In the genomic region with DNA sequence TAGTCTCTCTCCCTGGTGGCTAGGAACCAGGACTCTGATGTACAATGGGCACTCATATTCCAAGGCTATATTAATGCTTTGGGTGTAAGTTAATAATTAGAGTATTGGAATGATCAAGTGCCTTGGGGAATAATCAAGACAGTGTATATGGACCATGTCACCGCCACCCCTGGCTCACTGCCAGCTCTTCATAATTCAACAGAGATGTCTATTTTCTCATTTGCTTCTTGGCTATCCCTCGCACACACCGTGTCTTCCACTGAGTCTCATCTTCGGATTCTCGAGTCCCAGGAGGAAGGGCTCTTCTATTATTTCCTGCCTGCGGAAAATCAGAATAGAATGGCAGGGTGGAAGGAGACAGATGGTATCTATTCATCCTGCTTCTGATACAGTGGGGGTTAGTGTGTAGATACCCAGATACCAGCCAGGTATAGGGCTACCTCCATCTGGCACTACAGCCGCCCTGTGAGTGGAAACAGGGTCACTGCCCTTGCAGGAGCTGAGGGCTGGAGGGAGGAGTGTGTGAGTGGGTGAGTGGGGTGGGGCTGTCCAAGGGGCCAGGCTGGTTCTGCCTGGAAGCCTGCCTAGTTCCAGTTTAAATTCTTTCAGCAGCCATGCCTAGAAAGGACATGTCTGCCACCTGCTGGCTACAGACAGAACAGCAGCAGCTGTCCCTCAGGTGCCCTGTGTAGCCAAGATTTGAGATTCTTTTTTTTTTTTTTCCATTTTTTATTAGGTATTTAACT, we compare ENCODE assay signal across 7 mouse cellular contexts. TPM values are rescaled to one million over a fixed set of nuclear protein-coding genes. Genes with fewer than 3 reads are reported as not detected.
DNase-seq lines count a peak whose midpoint lies in the region; ATAC-seq and TF ChIP-seq lines count a peak whose summit lies in the region.

No protein-coding gene starts in this region.

- H3K9ac ChIP-seq in embryonic facial prominence, embryonic 12.5 days: no peak overlapping the region
- no peak overlapping the region for H3K9ac ChIP-seq in limb, embryonic 12.5 days (replicated peaks)
- H3K9ac ChIP-seq in midbrain, embryonic 15.5 days: no peak overlapping the region

- no peak overlapping the region for H3K27ac ChIP-seq in embryonic facial prominence, embryonic 12.5 days
- no peak overlapping the region for H3K27ac ChIP-seq in kidney, adult 2 months (ENCODE audit: insufficient read depth, low read depth, low read length)
- no peak overlapping the region for H3K27ac ChIP-seq in limb, embryonic 12.5 days
- peak overlapping the region; percentile 48; the same call in 1 of the 2 replicates for H3K27ac ChIP-seq in midbrain, embryonic 15.5 days
- H3K27ac ChIP-seq in spleen, adult 2 months (ENCODE audit: insufficient read depth, low read length): no peak overlapping the region

- no peak overlapping the region for H3K4me3 ChIP-seq in embryonic facial prominence, embryonic 12.5 days
- H3K4me3 ChIP-seq in kidney, adult 2 months (ENCODE audit: insufficient read depth, low read depth, low read length): no peak overlapping the region
- no peak overlapping the region for H3K4me3 ChIP-seq in limb, embryonic 12.5 days (replicated peaks)
- no peak overlapping the region for H3K4me3 ChIP-seq in midbrain, embryonic 15.5 days
- no peak overlapping the region for H3K4me3 ChIP-seq in spleen, adult 2 months (ENCODE audit: extremely low read depth, insufficient read depth, insufficient read length)

- no peak for TF ChIP-seq POLR2A in kidney, adult 2 months (IDR thresholded peaks at IDR 0.05; ENCODE audit: low read depth, low read length)
- no peak for TF ChIP-seq POLR2A in spleen, adult 2 months (IDR thresholded peaks at IDR 0.05; ENCODE audit: low read depth, low read length)

- H3K4me2 ChIP-seq in embryonic facial prominence, embryonic 12.5 days (replicated peaks): no peak overlapping the region
- H3K4me2 ChIP-seq in limb, embryonic 12.5 days: no peak overlapping the region
- no peak overlapping the region for H3K4me2 ChIP-seq in midbrain, embryonic 15.5 days

- peaks cover 13% of the 10 kb centered on the region for H3K4me1 ChIP-seq in embryonic facial prominence, embryonic 12.5 days
- peaks cover 4% of the 10 kb centered on the region; the same call in 1 of the 2 replicates for H3K4me1 ChIP-seq in kidney, adult 2 months (ENCODE audit: control insufficient read depth, insufficient read depth, low read length)
- H3K4me1 ChIP-seq in limb, embryonic 12.5 days (replicated peaks): peaks cover 19% of the 10 kb centered on the region
- H3K4me1 ChIP-seq in midbrain, embryonic 15.5 days: peaks cover 26% of the 10 kb centered on the region
- no peaks in the 10 kb centered on the region for H3K4me1 ChIP-seq in spleen, adult 2 months (ENCODE audit: control insufficient read depth, insufficient read depth, insufficient read length)

- DNase-seq in adrenal gland, postnatal 14 days: peak; percentile 82
- peak; percentile 68 to 82 for DNase-seq in heart, adult 18-20 months
- DNase-seq in kidney, adult 2 months: peak; percentile 86
- DNase-seq in spleen, adult 2 months (ENCODE audit: low read depth in 1 of 2, low spot score in 2 of 2): peak in 1 of 2 experiments; percentile 47

- WGBS in embryonic facial prominence, embryonic 12.5 days: 58% methylated on average over 7 of the region's 7 CpGs
- WGBS in kidney, adult 2 months: 32% methylated on average over 7 of the region's 7 CpGs
- 73% methylated on average over 7 of the region's 7 CpGs for WGBS in limb, embryonic 12.5 days
- WGBS in midbrain, embryonic 15.5 days: 32% methylated on average over 7 of the region's 7 CpGs
- WGBS in spleen, adult 2 months: 61% methylated on average over 7 of the region's 7 CpGs

- ATAC-seq in embryonic facial prominence, embryonic 12.5 days (ENCODE audit: insufficient number of reproducible peaks, insufficient read depth, low FRiP score, low TSS enrichment): peak; percentile 64; the same call in 1 of the 2 replicates
- ATAC-seq in limb, embryonic 12.5 days (ENCODE audit: insufficient number of reproducible peaks, insufficient read depth, low FRiP score, low TSS enrichment, low read depth): peak; percentile 63; the same call in 1 of the 2 replicates
- ATAC-seq in midbrain, embryonic 15.5 days (replicated peaks): peak; percentile 81

- H3K27me3 ChIP-seq in embryonic facial prominence, embryonic 12.5 days: 0 out of 2 replicates have a peak, but pooled peaks cover 4% of the 10 kb centered on the region
- H3K27me3 ChIP-seq in kidney, adult 2 months (replicated peaks; ENCODE audit: control insufficient read depth, insufficient read depth, low read length): no peaks in the 10 kb centered on the region
- H3K27me3 ChIP-seq in limb, embryonic 12.5 days: peaks cover 3% of the 10 kb centered on the region; the same call in 1 of the 2 replicates
- no peaks in the 10 kb centered on the region for H3K27me3 ChIP-seq in midbrain, embryonic 15.5 days (replicated peaks)
- H3K27me3 ChIP-seq in spleen, adult 2 months (ENCODE audit: control insufficient read depth, insufficient read depth, low read length): no peaks in the 10 kb centered on the region

- TF ChIP-seq CTCF in kidney, adult 2 months (conservative IDR thresholded peaks at IDR 0.05; ENCODE audit: insufficient read depth, insufficient read length, low read depth, low read length): peak; percentile 88
- peak; percentile 65; the same call in 1 of the 2 replicates for TF ChIP-seq CTCF in spleen, adult 2 months (IDR thresholded peaks at IDR 0.05; ENCODE audit: extremely low read depth, insufficient read depth, insufficient read length, insufficient replicate concordance)

- no peaks in the 10 kb centered on the region for H3K36me3 ChIP-seq in embryonic facial prominence, embryonic 12.5 days
- H3K36me3 ChIP-seq in kidney, adult 2 months (ENCODE audit: control insufficient read depth, insufficient read depth, low read length): no peaks in the 10 kb centered on the region
- no peaks in the 10 kb centered on the region for H3K36me3 ChIP-seq in limb, embryonic 12.5 days
- no peaks in the 10 kb centered on the region for H3K36me3 ChIP-seq in midbrain, embryonic 15.5 days (replicated peaks)
- H3K36me3 ChIP-seq in spleen, adult 2 months (ENCODE audit: control insufficient read depth, insufficient read depth, low read length): no peaks in the 10 kb centered on the region

- no peaks in the 10 kb centered on the region for H3K9me3 ChIP-seq in embryonic facial prominence, embryonic 12.5 days
- no peaks in the 10 kb centered on the region for H3K9me3 ChIP-seq in limb, embryonic 12.5 days
- no peaks in the 10 kb centered on the region for H3K9me3 ChIP-seq in midbrain, embryonic 15.5 days

RNA-seq across cellular contexts. Expression of a gene that starts 7.9 kb away (rescaled TPM):
- 0.86 and 19.1 TPM in 2 replicates for total RNA-seq in adrenal gland, postnatal 14 days (2021)
- 0.09 TPM in 1 of 2 replicates, not detected in the other for polyA plus RNA-seq in embryonic facial prominence, embryonic 12.5 days (2016; fragmentation: Nextera tagmentation; extraction: Ambion mirVana)
- total RNA-seq in heart, adult 18-20 months (2021): not detected
- polyA plus RNA-seq in kidney, adult 2 months (2012; rRNA removed): 303 and 362 TPM in 2 replicates
- polyA plus RNA-seq in limb, embryonic 12.5 days (2016; fragmentation: Nextera tagmentation; extraction: Ambion mirVana): not detected in 2 replicates
- 0.10 and 0.20 TPM in 2 replicates for polyA plus RNA-seq in midbrain, embryonic 15.5 days (2015; fragmentation: Nextera tagmentation; extraction: Ambion mirVana)
- 0.76 and 1.7 TPM in 2 replicates for polyA plus RNA-seq in spleen, adult 2 months (2012; rRNA removed)

Comparison
In these comparisons a context has a peak if more than half of its experiments do, and no peak if none do; other contexts are left out.
1. RNA of a gene that starts 7.9 kb away (polyA plus RNA-seq): 303 to 362 TPM in kidney, adult 2 months; 0.76 to 1.7 TPM in spleen, adult 2 months, 0.10 to 0.20 TPM in midbrain, embryonic 15.5 days, 0.09 TPM in embryonic facial prominence, embryonic 12.5 days and not detected in limb, embryonic 12.5 days; every median in the first group is over 100 times any median in the second.
2. Peak in every context shown above with its lines, with median percentiles within 50 percentile points of each other: ATAC-seq.